Mouse (Mus musculus): ENCODE measurements around the gene Pth1r.

The Pth1r gene

GRCm38 (mm10) chr9:110748451-110748850 is 1.5 kb upstream of the Pth1r start:
- no peak for DNase-seq

- no peak for DNase-seq
Observed at GRCm38 (mm10) chr9:110746238-110746637, 707 bp downstream of the Pth1r start.

DNA sequence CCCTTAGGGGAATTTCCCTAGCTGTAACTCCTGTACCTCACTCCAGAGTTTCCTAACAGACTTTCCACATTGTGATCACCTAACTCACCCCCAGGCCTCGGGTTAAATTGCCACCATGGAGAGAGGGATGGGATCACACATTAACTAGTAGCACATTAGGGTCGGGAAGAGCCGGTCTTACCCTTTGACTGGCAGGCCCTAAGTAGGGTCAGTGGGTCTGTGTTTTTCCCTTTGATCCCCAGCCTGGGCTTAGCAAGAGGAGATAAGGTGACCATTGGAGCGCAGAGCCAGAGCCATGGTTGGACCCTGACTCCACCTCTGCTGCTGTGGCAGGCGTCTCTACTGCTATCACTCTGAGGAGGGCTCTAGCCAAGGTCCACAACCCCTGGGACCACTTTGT is 1.2 kb downstream of the Pth1r start:
- DNase-seq = no peak

GRCm38 (mm10) chr9:110743456-110744323 is 3.3 kb downstream of the Pth1r start:
- no peak for DNase-seq

- DNase-seq = no peak
Observed at GRCm38 (mm10) chr9:110742951-110743455, 3.9 kb downstream of the Pth1r start.

DNA sequence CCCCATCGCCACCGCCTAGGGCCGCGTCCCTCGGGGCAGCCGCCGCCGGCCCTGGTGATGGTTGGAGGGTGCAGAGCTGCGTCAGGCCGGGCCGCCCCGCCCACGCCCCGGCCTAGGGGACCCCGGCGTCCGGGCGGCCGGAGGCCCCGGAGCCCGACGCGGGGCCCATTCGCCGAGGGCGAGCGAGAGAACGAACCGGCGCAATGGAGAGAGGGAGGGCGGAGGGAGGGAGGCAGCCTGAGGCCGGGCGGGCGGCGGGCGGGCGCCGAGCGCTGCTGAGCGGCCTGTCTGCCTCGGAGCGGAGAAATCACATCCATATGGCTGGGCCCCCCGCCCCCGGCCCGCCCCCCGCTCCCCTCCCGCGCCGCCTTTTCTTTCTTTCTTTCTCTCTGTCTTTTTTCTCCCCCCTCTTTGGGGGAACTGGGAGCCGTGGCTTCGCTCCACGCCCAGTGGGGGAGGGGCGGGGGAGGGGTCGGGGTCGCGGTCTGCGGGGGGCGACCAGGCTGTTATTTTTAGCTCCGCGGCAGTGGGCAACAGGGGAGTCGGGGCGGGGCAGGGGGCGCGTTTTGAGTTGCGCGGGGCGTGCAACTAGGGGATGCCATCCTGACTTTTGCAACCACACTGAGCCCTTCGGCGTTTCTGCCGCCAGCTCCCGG is 4.5 kb downstream of the Pth1r start:
- DNase-seq = no peak

DNA sequence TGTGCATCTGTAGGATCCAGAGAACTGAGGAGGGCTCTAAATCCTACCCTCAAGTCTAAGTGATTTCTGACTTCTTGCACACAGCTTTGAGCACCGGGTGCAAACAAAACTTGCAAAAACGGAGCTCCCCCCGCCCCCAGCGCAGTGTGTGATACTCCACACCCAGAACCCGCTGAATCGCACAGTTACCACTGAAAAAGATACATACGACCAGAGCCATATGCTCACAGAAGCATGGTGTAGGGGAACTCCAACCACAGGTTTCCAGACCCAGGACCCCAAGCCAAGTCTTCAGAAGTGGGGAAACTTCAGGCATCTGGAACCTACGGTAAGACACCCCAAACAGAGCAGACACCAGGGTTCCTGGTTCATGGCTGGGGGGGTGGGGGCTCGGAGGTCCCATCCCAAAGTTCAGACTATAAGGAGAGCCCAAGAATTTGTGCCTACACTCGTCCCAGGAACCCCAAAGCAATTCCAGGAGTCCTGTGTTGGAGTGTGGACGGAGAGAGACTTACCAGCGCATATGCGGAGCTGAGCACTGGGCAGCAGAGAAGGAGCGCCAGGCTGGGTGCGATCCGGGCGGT is 5.1 kb downstream of the Pth1r start, which contains the start of gene Myl3:
Myl3 (plus strand) TSS at position 151 of the 584 bp plus-strand sequence.
- DNase-seq = no peak

DNA sequence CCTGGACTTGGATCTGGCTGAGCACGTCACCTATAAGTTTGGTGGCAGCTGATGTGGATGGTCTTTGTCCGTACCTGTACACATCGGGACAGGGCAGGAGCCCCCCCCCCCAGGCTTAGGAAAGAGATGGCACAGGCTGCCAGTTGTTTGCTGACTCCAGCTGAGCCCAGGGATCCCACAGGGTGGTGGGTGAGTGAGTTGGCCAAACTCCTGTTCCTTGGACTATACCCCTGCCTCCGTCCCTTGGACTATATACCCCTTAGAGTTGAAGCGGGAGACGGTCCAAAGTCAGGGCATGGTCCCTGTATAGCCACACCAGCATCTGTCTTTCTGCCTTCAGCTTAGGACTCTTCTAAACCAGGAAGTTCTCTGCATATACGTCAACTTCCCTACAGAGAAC is 7.0 kb downstream of the Pth1r start:
- no peak for DNase-seq

- no peak for DNase-seq
Observed at GRCm38 (mm10) chr9:110738054-110738453, 8.9 kb downstream of the Pth1r start.

GRCm38 (mm10) chr9:110736362-110736761 is 10.6 kb downstream of the Pth1r start:
- no peak for DNase-seq

DNA sequence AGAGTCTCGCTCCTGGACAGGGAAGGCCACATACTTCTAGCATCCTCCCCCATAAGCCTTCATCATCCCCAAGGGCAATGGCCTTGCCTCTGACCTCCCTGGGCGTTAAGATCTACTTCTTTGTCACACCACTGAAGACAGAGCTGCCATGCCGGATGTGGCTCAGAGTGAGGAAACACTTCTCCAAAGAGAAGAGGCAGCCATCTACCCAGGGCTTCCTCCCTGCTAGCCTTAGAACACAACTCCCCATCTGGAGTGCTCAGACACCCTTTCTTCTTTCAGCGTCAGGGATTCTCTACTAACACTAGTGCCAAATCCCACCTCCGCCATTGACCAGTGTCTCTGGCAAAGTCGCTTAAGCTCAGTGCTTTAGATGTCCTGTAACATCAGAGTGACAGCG is 12.8 kb downstream of the Pth1r start:
- DNase-seq = no peak

GRCm38 (mm10) chr9:110733102-110733501 is 13.8 kb downstream of the Pth1r start:
- DNase-seq = no peak

DNA sequence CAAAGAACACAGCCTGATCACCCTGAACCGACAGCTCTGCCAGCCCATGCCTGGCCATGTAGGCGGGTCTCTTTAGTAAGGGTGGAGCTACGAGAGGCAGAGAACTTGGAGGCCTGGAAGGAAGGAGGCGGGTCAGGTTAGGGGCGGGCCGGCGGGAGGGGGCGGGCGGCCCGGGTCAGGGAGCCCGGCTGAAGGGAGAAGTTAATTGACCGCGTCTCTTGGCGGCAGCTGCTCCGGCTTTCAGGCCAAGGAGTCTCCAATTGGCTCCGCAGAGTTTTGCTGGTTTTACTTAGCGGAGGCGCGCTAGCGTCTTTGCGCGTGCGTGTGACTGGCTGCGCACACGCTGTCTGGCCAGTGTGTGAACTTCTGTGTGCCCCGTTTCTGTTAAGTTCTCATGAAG is 14.3 kb downstream of the Pth1r start:
- DNase-seq = no peak

GRCm38 (mm10) chr9:110731859-110732258 is 15.1 kb downstream of the Pth1r start:
- no peak for DNase-seq

DNA sequence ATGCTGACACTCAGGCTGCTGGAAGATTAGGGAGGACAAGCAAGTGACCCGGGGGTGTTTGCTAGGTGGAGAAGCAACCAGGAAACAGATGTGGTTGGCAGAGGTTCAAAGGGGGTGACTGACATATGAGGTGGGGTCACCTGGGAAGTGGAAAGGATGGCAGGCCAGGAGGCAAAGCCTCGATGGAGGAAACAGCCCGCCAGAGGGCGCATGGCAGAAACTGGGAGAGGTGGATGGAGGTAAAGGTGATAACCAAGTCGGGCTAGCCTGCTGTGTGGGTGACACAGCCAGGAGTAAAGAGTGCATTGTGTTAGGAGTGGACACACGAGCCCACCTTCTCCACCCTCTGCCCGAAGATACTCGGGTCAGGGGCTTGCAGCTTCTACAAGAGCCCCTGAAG is 17.1 kb downstream of the Pth1r start:
- DNase-seq = no peak

- DNase-seq = no peak
Observed at GRCm38 (mm10) chr9:110726867-110727266, 20.1 kb downstream of the Pth1r start.

- DNase-seq = peak; percentile 40
Observed at GRCm38 (mm10) chr9:110725721-110726135, 21.2 kb downstream of the Pth1r start.

GRCm38 (mm10) chr9:110722060-110722459 is 24.9 kb downstream of the Pth1r start:
- DNase-seq = no peak

GRCm38 (mm10) chr9:110719977-110720376 is 27.0 kb downstream of the Pth1r start:
- no peak for DNase-seq

GRCm38 (mm10) chr9:110718810-110719209 is 28.1 kb downstream of the Pth1r start:
- no peak for DNase-seq

GRCm38 (mm10) chr9:110718071-110718470 is 28.9 kb downstream of the Pth1r start:
- no peak for DNase-seq

DNA sequence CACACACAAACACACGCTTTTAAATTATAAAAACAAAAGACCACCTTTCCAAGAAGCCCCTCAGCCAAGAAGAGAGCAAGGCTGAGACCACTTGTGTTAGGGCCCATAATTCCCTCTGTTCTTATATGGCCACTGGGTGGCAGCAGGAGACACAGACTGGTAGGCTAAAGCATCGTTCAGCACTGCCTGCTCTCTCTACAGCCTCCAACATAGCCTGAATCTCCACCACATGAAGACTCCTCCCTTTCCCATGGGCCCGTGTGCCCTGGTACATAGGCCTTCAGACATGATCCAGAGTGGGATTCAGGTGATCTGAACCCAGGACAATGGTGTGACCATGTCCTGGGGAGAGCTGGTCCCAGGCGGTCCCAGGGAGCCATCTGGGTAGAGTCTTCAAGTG is 30.2 kb downstream of the Pth1r start:
- DNase-seq = no peak

- DNase-seq = no peak
Observed at GRCm38 (mm10) chr9:110715426-110715825, 31.5 kb downstream of the Pth1r start.

DNA sequence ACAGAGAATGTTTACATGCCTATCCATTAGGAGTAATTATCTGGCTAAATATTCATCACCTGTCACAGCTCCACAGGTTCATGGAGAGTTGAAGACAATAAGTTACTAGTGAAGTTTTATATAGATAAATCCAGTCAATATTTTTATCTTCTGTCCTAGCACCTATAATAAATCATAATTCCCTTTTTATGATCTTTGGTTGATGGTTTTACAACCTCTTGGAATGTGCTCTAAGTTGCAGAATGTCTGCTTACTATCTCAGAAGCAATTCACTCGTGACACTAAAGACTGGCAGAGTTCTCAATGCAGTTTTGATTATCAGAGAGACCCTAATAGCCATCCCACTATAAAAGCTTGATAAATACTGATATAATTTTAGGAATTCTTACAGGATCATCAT is 33.6 kb downstream of the Pth1r start:
- no peak for DNase-seq
